Mouse (Mus musculus): ENCODE results near the gene Prmt1. TPM values are rescaled to one million over a fixed set of nuclear protein-coding genes. Genes with fewer than 3 reads are reported as not detected.

Prmt1 gene
- total RNA-seq, 2 experiments from 2014 or later = 160 to 171 TPM

GRCm38 (mm10) chr7:44956266-44956665 lies 30.1 kb downstream of the Prmt1 start:
- no peak for ATAC-seq (replicated peaks; ENCODE audit: low FRiP score, low TSS enrichment, poor library complexity, severe bottlenecking)

GRCm38 (mm10) chr7:44955628-44956027 lies 30.7 kb downstream of the Prmt1 start:
- no peak for ATAC-seq (replicated peaks; ENCODE audit: low FRiP score, low TSS enrichment, poor library complexity, severe bottlenecking)

GRCm38 (mm10) chr7:44954091-44954885 lies 32.1 kb downstream of the Prmt1 start:
- ATAC-seq (replicated peaks; ENCODE audit: low FRiP score, low TSS enrichment, poor library complexity, severe bottlenecking) = no peak

DNA sequence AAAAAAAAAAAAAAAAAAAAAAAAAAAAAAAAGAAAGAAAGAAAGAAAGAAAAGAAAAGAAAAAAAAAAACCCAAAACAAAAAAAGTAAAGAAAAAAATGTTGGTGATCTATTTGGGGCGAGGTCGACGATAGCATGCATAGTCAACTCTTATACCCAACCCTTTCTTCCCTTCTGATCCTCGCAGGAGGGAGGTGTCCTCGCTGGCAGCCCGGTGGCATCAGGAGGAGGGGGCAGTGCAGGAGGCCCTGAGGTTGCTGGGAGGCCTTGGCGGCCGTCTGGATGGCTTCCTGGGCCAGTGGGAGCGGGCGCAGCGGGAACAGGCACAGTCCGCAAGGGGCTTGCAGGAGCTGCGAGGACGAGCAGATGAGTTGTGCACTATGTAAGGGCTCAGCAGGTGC lies 32.8 kb downstream of the Prmt1 start:
- ATAC-seq (replicated peaks; ENCODE audit: low FRiP score, low TSS enrichment, poor library complexity, severe bottlenecking) = no peak

GRCm38 (mm10) chr7:44952611-44953306 lies 33.6 kb downstream of the Prmt1 start:
- peak; percentile 85 for ATAC-seq (replicated peaks; ENCODE audit: low FRiP score, low TSS enrichment, poor library complexity, severe bottlenecking)

GRCm38 (mm10) chr7:44951960-44952359 lies 34.4 kb downstream of the Prmt1 start:
- ATAC-seq (replicated peaks; ENCODE audit: low FRiP score, low TSS enrichment, poor library complexity, severe bottlenecking) = peak; percentile 82

- no peak for ATAC-seq (replicated peaks; ENCODE audit: low FRiP score, low TSS enrichment, poor library complexity, severe bottlenecking)
These were observed 36.4 kb downstream of the Prmt1 start for GRCm38 (mm10) chr7:44949922-44950321.

GRCm38 (mm10) chr7:44942904-44943303 lies 43.5 kb downstream of the Prmt1 start, which contains the start of gene Tsks:
Gene Tsks, plus strand, starts transcription at chr7:44943204.
- no peak for ATAC-seq (replicated peaks; ENCODE audit: low FRiP score, low TSS enrichment, poor library complexity, severe bottlenecking)

- no peak for ATAC-seq (replicated peaks; ENCODE audit: low FRiP score, low TSS enrichment, poor library complexity, severe bottlenecking)
These were observed 47.7 kb downstream of the Prmt1 start for GRCm38 (mm10) chr7:44938680-44939079.

DNA sequence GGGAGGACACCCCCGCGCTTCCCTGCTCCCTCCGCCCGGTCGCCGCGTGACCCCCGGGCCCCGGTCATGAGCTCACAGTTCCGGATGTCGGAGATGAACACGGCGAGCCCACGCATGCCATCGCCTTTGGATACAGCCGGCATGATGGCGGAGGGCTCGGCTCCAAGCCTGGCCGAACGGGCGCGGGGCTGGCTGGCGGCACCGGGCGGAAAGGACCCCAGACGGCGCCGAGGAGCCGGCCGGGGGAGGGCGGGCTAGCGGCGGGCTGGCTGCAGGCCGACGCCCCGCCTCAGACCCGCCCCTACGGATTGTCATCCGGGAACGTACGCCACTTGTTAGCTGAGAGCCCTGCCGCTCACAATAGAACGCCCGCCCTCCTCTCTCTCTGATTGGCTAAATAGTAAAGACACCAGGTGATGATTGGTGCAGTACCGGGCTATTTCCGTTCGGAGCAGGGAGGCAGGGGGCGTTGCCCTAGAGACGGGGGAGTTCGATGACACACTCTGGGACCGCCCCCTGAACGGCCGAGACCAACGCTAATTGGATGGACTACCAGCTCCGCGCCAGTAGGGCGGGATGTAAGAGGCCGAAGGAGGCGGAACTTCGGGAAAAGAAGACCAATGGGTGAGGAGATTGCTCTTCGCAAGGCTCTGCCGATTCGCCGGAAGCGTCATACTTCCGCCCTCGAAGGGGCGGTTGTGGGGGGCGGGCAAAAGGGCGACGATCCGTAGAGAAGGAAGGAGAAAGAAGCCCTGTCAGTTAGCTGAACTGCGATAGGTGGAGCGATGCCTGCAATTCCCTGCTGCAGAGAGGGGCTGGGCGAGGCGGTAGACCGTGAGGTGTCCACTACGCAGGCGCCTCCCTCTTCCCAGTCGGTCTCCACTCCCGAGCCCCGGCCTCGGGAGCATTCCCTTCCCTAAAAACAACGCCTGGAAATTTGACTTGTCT lies 56.9 kb downstream of the Prmt1 start, which contains the start of gene Ap2a1:
TSS of gene Ap2a1 (minus strand) at position 293 of the 948 bp plus-strand sequence.
- peak; percentile 92 for ATAC-seq (replicated peaks; ENCODE audit: low FRiP score, low TSS enrichment, poor library complexity, severe bottlenecking)

DNA sequence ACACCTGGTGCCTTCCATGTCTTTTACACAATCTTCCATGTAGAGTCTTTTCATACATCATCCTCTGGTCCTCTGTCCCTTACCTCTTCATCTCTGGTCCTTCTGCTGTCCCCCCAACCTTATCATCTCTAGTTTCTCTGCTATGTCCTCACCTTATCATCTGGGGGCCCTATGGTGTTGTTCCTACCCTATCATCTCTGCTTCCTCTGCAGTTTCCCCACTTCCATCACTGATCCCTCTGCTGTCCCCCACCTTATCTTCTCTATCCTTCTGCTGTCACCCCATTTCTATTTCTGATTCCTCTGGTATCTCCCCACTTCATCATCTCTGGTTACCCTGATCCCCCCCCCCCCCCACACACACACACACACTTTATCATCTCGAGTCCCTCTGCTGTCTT lies 57.8 kb downstream of the Prmt1 start:
- peak; percentile 24 for ATAC-seq (replicated peaks; ENCODE audit: low FRiP score, low TSS enrichment, poor library complexity, severe bottlenecking)

Other genes with a start within 250 kb of the Prmt1 start
Only the 30 nearest of the 35 such genes appear.
- 103 and 109 TPM in 2 replicates for gene Nup62, start 170.5 kb downstream of the Prmt1 start, total RNA-seq (2014; fragmentation: Nextera tagmentation)
- 167 and 183 TPM in 2 replicates for gene Nup62, start 170.5 kb downstream of the Prmt1 start, total RNA-seq (2017)
- 2.5 and 6.5 TPM in 2 replicates for gene Il4i1, start 170.2 kb downstream of the Prmt1 start, total RNA-seq (2014; fragmentation: Nextera tagmentation)
- 0.76 and 1.7 TPM in 2 replicates for gene Il4i1, start 170.2 kb downstream of the Prmt1 start, total RNA-seq (2017)
- 3.5 and 6.8 TPM in 2 replicates for gene Atf5, start 169.9 kb downstream of the Prmt1 start, total RNA-seq (2014; fragmentation: Nextera tagmentation)
- gene Atf5, start 169.9 kb downstream of the Prmt1 start, total RNA-seq (2017) = 1.3 and 2.8 TPM in 2 replicates
- gene Akt1s1, start 137.6 kb downstream of the Prmt1 start, total RNA-seq (2014; fragmentation: Nextera tagmentation) = 21.1 and 23.7 TPM in 2 replicates
- gene Akt1s1, start 137.6 kb downstream of the Prmt1 start, total RNA-seq (2017) = 19.2 and 24.5 TPM in 2 replicates
- gene Tbc1d17, start 137.5 kb downstream of the Prmt1 start, total RNA-seq (2014; fragmentation: Nextera tagmentation) = 26.7 and 61.9 TPM in 2 replicates
- gene Tbc1d17, start 137.5 kb downstream of the Prmt1 start, total RNA-seq (2017) = 13.7 and 49.6 TPM in 2 replicates
- gene Pnkp, start 129.4 kb downstream of the Prmt1 start, total RNA-seq (2014; fragmentation: Nextera tagmentation) = 25.2 and 58.9 TPM in 2 replicates
- gene Pnkp, start 129.4 kb downstream of the Prmt1 start, total RNA-seq (2017) = 18.4 and 30.5 TPM in 2 replicates
- 79.6 and 88.8 TPM in 2 replicates for gene Ptov1, start 116.8 kb downstream of the Prmt1 start, total RNA-seq (2014; fragmentation: Nextera tagmentation)
- gene Ptov1, start 116.8 kb downstream of the Prmt1 start, total RNA-seq (2017) = 19.6 and 40.9 TPM in 2 replicates
- gene Med25, start 93.9 kb downstream of the Prmt1 start, total RNA-seq (2014; fragmentation: Nextera tagmentation) = 42.0 and 71.7 TPM in 2 replicates
- gene Med25, start 93.9 kb downstream of the Prmt1 start, total RNA-seq (2017) = 12.1 and 18.1 TPM in 2 replicates
- gene Fuz, start 90.5 kb downstream of the Prmt1 start, total RNA-seq (2014; fragmentation: Nextera tagmentation) = 12.0 and 19.8 TPM in 2 replicates
- 14.2 and 18.3 TPM in 2 replicates for gene Fuz, start 90.5 kb downstream of the Prmt1 start, total RNA-seq (2017)
- gene Ap2a1, start 57.1 kb downstream of the Prmt1 start, total RNA-seq (2014; fragmentation: Nextera tagmentation) = 95.3 and 104 TPM in 2 replicates
- 23.8 and 37.1 TPM in 2 replicates for gene Ap2a1, start 57.1 kb downstream of the Prmt1 start, total RNA-seq (2017)
- gene Tsks, start 43.4 kb downstream of the Prmt1 start, total RNA-seq (2014; fragmentation: Nextera tagmentation) = not detected in 2 replicates
- gene Tsks, start 43.4 kb downstream of the Prmt1 start, total RNA-seq (2017) = not detected in 2 replicates
- 4.1 and 11.5 TPM in 2 replicates for gene Cpt1c, start 11.7 kb downstream of the Prmt1 start, total RNA-seq (2014; fragmentation: Nextera tagmentation)
- gene Cpt1c, start 11.7 kb downstream of the Prmt1 start, total RNA-seq (2017) = 0.91 and 1.3 TPM in 2 replicates
- gene Irf3, start 11.1 kb upstream of the Prmt1 start, total RNA-seq (2014; fragmentation: Nextera tagmentation) = 80.4 and 150 TPM in 2 replicates
- gene Irf3, start 11.1 kb upstream of the Prmt1 start, total RNA-seq (2017) = 84.3 and 104 TPM in 2 replicates
- gene Bcl2l12, start 12.1 kb upstream of the Prmt1 start, total RNA-seq (2014; fragmentation: Nextera tagmentation) = 37.2 and 42.7 TPM in 2 replicates
- gene Bcl2l12, start 12.1 kb upstream of the Prmt1 start, total RNA-seq (2017) = 15.5 and 25.6 TPM in 2 replicates
- gene Scaf1, start 29.8 kb upstream of the Prmt1 start, total RNA-seq (2014; fragmentation: Nextera tagmentation) = 33.0 and 46.3 TPM in 2 replicates
- 7.2 and 10.2 TPM in 2 replicates for gene Scaf1, start 29.8 kb upstream of the Prmt1 start, total RNA-seq (2017)
- gene Rras, start 31.4 kb upstream of the Prmt1 start, total RNA-seq (2014; fragmentation: Nextera tagmentation) = 1.4 and 1.7 TPM in 2 replicates
- gene Rras, start 31.4 kb upstream of the Prmt1 start, total RNA-seq (2017) = 1.3 and 1.6 TPM in 2 replicates
- 26.6 and 28.7 TPM in 2 replicates for gene Prr12, start 66.3 kb upstream of the Prmt1 start, total RNA-seq (2014; fragmentation: Nextera tagmentation)
- 1.9 and 2.1 TPM in 2 replicates for gene Prr12, start 66.3 kb upstream of the Prmt1 start, total RNA-seq (2017)
- gene Nosip, start 75.9 kb upstream of the Prmt1 start, total RNA-seq (2014; fragmentation: Nextera tagmentation) = 27.8 and 55.1 TPM in 2 replicates
- 40.9 and 48.3 TPM in 2 replicates for gene Nosip, start 75.9 kb upstream of the Prmt1 start, total RNA-seq (2017)
- gene Prrg2, start 76.1 kb upstream of the Prmt1 start, total RNA-seq (2014; fragmentation: Nextera tagmentation) = 4.3 and 4.7 TPM in 2 replicates
- gene Prrg2, start 76.1 kb upstream of the Prmt1 start, total RNA-seq (2017) = 3.5 and 6.2 TPM in 2 replicates
- gene Rcn3, start 105.7 kb upstream of the Prmt1 start, total RNA-seq (2014; fragmentation: Nextera tagmentation) = 7.6 and 15.6 TPM in 2 replicates
- 16.7 and 23.0 TPM in 2 replicates for gene Rcn3, start 105.7 kb upstream of the Prmt1 start, total RNA-seq (2017)
- 0.82 TPM in 1 of 2 replicates, not detected in the other for gene Fcgrt, start 117.3 kb upstream of the Prmt1 start, total RNA-seq (2014; fragmentation: Nextera tagmentation)
- gene Fcgrt, start 117.3 kb upstream of the Prmt1 start, total RNA-seq (2017) = 1.1 and 1.8 TPM in 2 replicates
- gene Rps11, start 137.9 kb upstream of the Prmt1 start, total RNA-seq (2014; fragmentation: Nextera tagmentation) = 3,773 and 4,118 TPM in 2 replicates
- gene Rps11, start 137.9 kb upstream of the Prmt1 start, total RNA-seq (2017) = 1,409 and 1,705 TPM in 2 replicates
- 4,705 and 4,844 TPM in 2 replicates for gene Rpl13a, start 142.2 kb upstream of the Prmt1 start, total RNA-seq (2014; fragmentation: Nextera tagmentation)
- gene Rpl13a, start 142.2 kb upstream of the Prmt1 start, total RNA-seq (2017) = 4,178 and 4,889 TPM in 2 replicates
- not detected in 2 replicates for gene Gm45713, start 149.7 kb upstream of the Prmt1 start, total RNA-seq (2014; fragmentation: Nextera tagmentation)
- 0.61 TPM in 1 of 2 replicates, not detected in the other for gene Gm45713, start 149.7 kb upstream of the Prmt1 start, total RNA-seq (2017)
- 35.8 and 48.2 TPM in 2 replicates for gene Flt3l, start 149.9 kb upstream of the Prmt1 start, total RNA-seq (2014; fragmentation: Nextera tagmentation)
- 8.5 and 23.5 TPM in 2 replicates for gene Flt3l, start 149.9 kb upstream of the Prmt1 start, total RNA-seq (2017)
- 135 and 148 TPM in 2 replicates for gene Pih1d1, start 167.7 kb upstream of the Prmt1 start, total RNA-seq (2014; fragmentation: Nextera tagmentation)
- gene Pih1d1, start 167.7 kb upstream of the Prmt1 start, total RNA-seq (2017) = 39.0 and 61.3 TPM in 2 replicates
- 69.0 and 84.8 TPM in 2 replicates for gene Aldh16a1, start 168.0 kb upstream of the Prmt1 start, total RNA-seq (2014; fragmentation: Nextera tagmentation)
- 19.1 and 22.1 TPM in 2 replicates for gene Aldh16a1, start 168.0 kb upstream of the Prmt1 start, total RNA-seq (2017)
- gene Slc17a7, start 177.4 kb upstream of the Prmt1 start, total RNA-seq (2014; fragmentation: Nextera tagmentation) = not detected in 2 replicates
- not detected in 2 replicates for gene Slc17a7, start 177.4 kb upstream of the Prmt1 start, total RNA-seq (2017)
- not detected in 2 replicates for gene Gfy, start 193.0 kb upstream of the Prmt1 start, total RNA-seq (2014; fragmentation: Nextera tagmentation)
- 1.9 TPM in 1 of 2 replicates, not detected in the other for gene Gfy, start 193.0 kb upstream of the Prmt1 start, total RNA-seq (2017)
- gene Pth2, start 194.4 kb upstream of the Prmt1 start, total RNA-seq (2014; fragmentation: Nextera tagmentation) = not detected in 2 replicates
- gene Pth2, start 194.4 kb upstream of the Prmt1 start, total RNA-seq (2017) = not detected in 2 replicates